Mouse (Mus musculus) hindbrain, postnatal 0 days (tissue): Measurements from ENCODE around the gene Renbp. TPM values are rescaled to one million over a fixed set of nuclear protein-coding genes. Genes with fewer than 3 reads are reported as not detected.

Source experiments
- ATAC-seq: fragments of 200-750 bp; cut with Nextera tagmentation; 2 replicates; pipeline ENCODE4 v1.8.0; 2017; ENCODE audit warnings: mild to moderate bottlenecking, moderate TSS enrichment, moderate library complexity
- DNase-seq: peaks from one replicate; pipeline ENCODE4 v3.0.0-alpha.2; 2015; ENCODE audit warnings: low spot score
- H3K27ac ChIP-seq: fragments of 300-500 bp; sonication (generic); 2 replicates; pipeline ENCODE4 v1.5.1; 2014; ENCODE audit warnings: mild to moderate bottlenecking
- H3K27me3 ChIP-seq: fragments of 300-500 bp; sonication (generic); 2 replicates; pipeline ENCODE4 v1.6.1; 2014; ENCODE audit warnings: low read length, mixed read lengths; ENCODE audit not compliant: insufficient read depth
- H3K36me3 ChIP-seq: fragments of 300-500 bp; sonication (generic); 2 replicates; pipeline ENCODE4 v1.6.1; 2014; ENCODE audit warnings: low read length, mixed read lengths; ENCODE audit not compliant: insufficient read depth
- H3K4me1 ChIP-seq: fragments of 300-500 bp; sonication (generic); 2 replicates; pipeline ENCODE4 v1.6.1; 2014; ENCODE audit warnings: antibody characterized with exemption, low read length, mixed read lengths; ENCODE audit not compliant: insufficient read depth
- H3K4me2 ChIP-seq: fragments of 300-500 bp; sonication (generic); 2 replicates; pipeline ENCODE4 v1.6.1; 2014; ENCODE audit warnings: low read depth, mild to moderate bottlenecking, low read length, moderate library complexity, mixed read lengths
- H3K4me3 ChIP-seq: fragments of 300-500 bp; sonication (generic); 2 replicates; pipeline ENCODE4 v1.5.1; 2014; ENCODE audit warnings: low read length
- H3K9ac ChIP-seq: fragments of 300-500 bp; sonication (generic); replicated peaks from 2 replicates; pipeline ENCODE4 v1.6.1; 2014; ENCODE audit warnings: mild to moderate bottlenecking, low read length, moderate library complexity, mixed read lengths
- H3K9me3 ChIP-seq: fragments of 300-500 bp; sonication (generic); 2 replicates; pipeline ENCODE4 v1.6.1; 2016; ENCODE audit warnings: low read length, mixed read lengths
- CTCF ChIP-seq: IDR thresholded peaks from 2 replicates; pipeline ENCODE4 v1.5.1; 2016; ENCODE audit warnings: antibody characterized with exemption, control low read depth, low read depth
- WGBS: fragments of 180-500 bp; shearing (Covaris S2); extraction: QIAGEN DNeasy Blood & Tissue Kit; methylation state at CpG from one replicate; pipeline ENCODE4 v1.1.7; 2014; 5-methylcytosine and 5-hydroxymethylcytosine counted together
- polyA plus RNA-seq: library from polyadenylated mRNA; unstranded; fragments of >200 nt; fragmentation: Nextera tagmentation; extraction: Ambion mirVana; gene quantifications from 2 replicates; pipeline ENCODE4 v1.2.1, GENCODE M21; 2015
- total RNA-seq: library from RNA; depleted of rRNA; stranded (reverse); fragments of >200 nt; gene quantifications from 2 replicates; pipeline ENCODE4 v1.2.3, GENCODE M21; 2014

The Renbp gene
- total and polyA plus RNA-seq, 2 experiments from 2014 or later: 6.3 to 15.2 TPM

- no peak for TF ChIP-seq CTCF
- Histone ChIP-seq H3K9ac (no peak overlapping the region), H3K27me3 (no peaks in the 10 kb centered on the region), H3K4me3 (no peak overlapping the region), H3K36me3 (no peaks in the 10 kb centered on the region), H3K4me1 (no peaks in the 10 kb centered on the region), H3K4me2 (peak overlapping the region; percentile 31; the same call in 1 of the 2 replicates), H3K9me3 (no peaks in the 10 kb centered on the region), H3K27ac (no peak overlapping the region)
- ATAC-seq (no peak), DNase-seq (no peak)
- WGBS: 31% methylated on average over 20 of the region's 26 CpGs
These were observed 19.5 kb downstream of the Renbp start for GRCm38 (mm10) chrX:73911156-73911555.

- ATAC-seq (no peak), DNase-seq (no peak)
- Histone ChIP-seq H3K36me3 (no peaks in the 10 kb centered on the region), H3K9me3 (no peaks in the 10 kb centered on the region), H3K9ac (no peak overlapping the region), H3K4me1 (no peaks in the 10 kb centered on the region), H3K4me3 (no peak overlapping the region), H3K27me3 (no peaks in the 10 kb centered on the region), H3K27ac (no peak overlapping the region), H3K4me2 (no peak overlapping the region)
- no peak for TF ChIP-seq CTCF
These were observed 20.2 kb downstream of the Renbp start for GRCm38 (mm10) chrX:73910451-73910850.

GRCm38 (mm10) chrX:73910049-73910448 lies 20.6 kb downstream of the Renbp start:
- H3K9ac ChIP-seq: no peak overlapping the region
- ATAC-seq (no peak), DNase-seq (no peak)
- no peak overlapping the region for H3K4me2 ChIP-seq
- H3K36me3 ChIP-seq: no peaks in the 10 kb centered on the region
- no peak overlapping the region for H3K27ac ChIP-seq
- no peak; the same call in 1 of the 2 replicates for TF ChIP-seq CTCF
- H3K27me3 ChIP-seq: no peaks in the 10 kb centered on the region
- H3K9me3 ChIP-seq: no peaks in the 10 kb centered on the region
- H3K4me1 ChIP-seq: no peaks in the 10 kb centered on the region
- H3K4me3 ChIP-seq: no peak overlapping the region
- 74% methylated on average over 1 of the region's 1 CpGs for WGBS

GRCm38 (mm10) chrX:73897959-73898358 lies 32.7 kb downstream of the Renbp start:
- ATAC-seq: no peak
- Histone ChIP-seq H3K9me3 (no peaks in the 10 kb centered on the region), H3K4me2 (no peak overlapping the region), H3K36me3 (no peaks in the 10 kb centered on the region), H3K9ac (no peak overlapping the region), H3K27ac (no peak overlapping the region), H3K4me1 (no peaks in the 10 kb centered on the region), H3K27me3 (no peaks in the 10 kb centered on the region), H3K4me3 (no peak overlapping the region)
- DNase-seq: no peak
- TF ChIP-seq CTCF: peak; percentile 39
- WGBS: 68% methylated on average over 3 of the region's 3 CpGs

GRCm38 (mm10) chrX:73895719-73896118 lies 34.9 kb downstream of the Renbp start, which contains the start of gene L1cam:
Gene L1cam (minus strand): TSS chrX:73896105.
- peak; percentile 40 for TF ChIP-seq CTCF
- WGBS: 22% methylated on average over 2 of the region's 2 CpGs
- Histone ChIP-seq H3K27ac (no peak within 1 kb of the TSS), H3K9ac (no peak within 1 kb of the TSS), H3K4me1 (no peaks in the 10 kb centered on the region), H3K36me3 (no peaks in the 10 kb centered on the region), H3K27me3 (no peaks in the 10 kb centered on the region), H3K4me3 (no peak within 1 kb of the TSS), H3K4me2 (no peak within 1 kb of the TSS), H3K9me3 (no peaks in the 10 kb centered on the region)
- ATAC-seq (no peak), DNase-seq (peak; percentile 25)

- no peaks in the 10 kb centered on the region for H3K27me3 ChIP-seq
- H3K4me2 ChIP-seq: no peak overlapping the region
- DNase-seq (peak; percentile 13), ATAC-seq (peak; percentile 70)
- no peaks in the 10 kb centered on the region for H3K4me1 ChIP-seq
- H3K9me3 ChIP-seq: no peaks in the 10 kb centered on the region
- WGBS: 88% methylated on average over 14 of the region's 14 CpGs
- no peak overlapping the region for H3K4me3 ChIP-seq
- no peak overlapping the region for H3K27ac ChIP-seq
- H3K36me3 ChIP-seq: no peaks in the 10 kb centered on the region
- H3K9ac ChIP-seq: no peak overlapping the region
- no peak for TF ChIP-seq CTCF
These were observed 37.8 kb downstream of the Renbp start for GRCm38 (mm10) chrX:73892833-73893232.

- ATAC-seq (no peak), DNase-seq (no peak)
- no peaks in the 10 kb centered on the region for H3K27me3 ChIP-seq
- no peak within 1 kb of the TSS for H3K27ac ChIP-seq
- H3K4me2 ChIP-seq: no peak within 1 kb of the TSS
- H3K4me1 ChIP-seq: no peaks in the 10 kb centered on the region
- H3K36me3 ChIP-seq: no peaks in the 10 kb centered on the region
- TF ChIP-seq CTCF: no peak
- H3K9ac ChIP-seq: no peak within 1 kb of the TSS
- whole genome bisulfite sequencing: 79% methylated on average over 6 of the region's 6 CpGs
- H3K9me3 ChIP-seq: no peaks in the 10 kb centered on the region
- H3K4me3 ChIP-seq: no peak within 1 kb of the TSS
These were observed 39.0 kb downstream of the Renbp start, which contains the start of gene Avpr2 for GRCm38 (mm10) chrX:73891551-73892152. Gene Avpr2 (plus strand): TSS chrX:73892102.
